Mouse (Mus musculus): ENCODE measurements around the gene Syngr2. TPM values are rescaled to one million over a fixed set of nuclear protein-coding genes. Genes with fewer than 3 reads are reported as not detected.

Syngr2 gene
- polyA plus RNA-seq, 1 experiment from 2014 or later, result 78.7 TPM

- Histone ChIP-seq H3K27me3 (ENCODE audit: control insufficient read depth, insufficient read depth, low read length) (peaks cover 8% of the 10 kb centered on the region), H3K9ac (ENCODE audit: low read depth, low read length) (no peak overlapping the region), H3K27ac (ENCODE audit: low read depth, low read length) (no peak overlapping the region), H3K9me3 (replicated peaks; ENCODE audit: control insufficient read depth, low read length) (no peaks in the 10 kb centered on the region), H3K4me2 (no peak overlapping the region), H3K36me3 (ENCODE audit: control insufficient read depth, insufficient read depth, low read length) (peaks cover 11% of the 10 kb centered on the region), H3K4me1 (ENCODE audit: control insufficient read depth, insufficient read depth, low read length) (peaks cover 37% of the 10 kb centered on the region), H3K4me3 (ENCODE audit: low read depth, low read length) (no peak overlapping the region)
- ATAC-seq (replicated peaks; ENCODE audit: insufficient number of reproducible peaks, low FRiP score, low TSS enrichment), result no peak
- WGBS (ENCODE audit: insufficient replicate concordance), result 87% methylated on average over 11 of the region's 11 CpGs
Observed at GRCm38 (mm10) chr11:117778031-117778430, 31.4 kb upstream of the Syngr2 start.

GRCm38 (mm10) chr11:117778851-117779433 is 30.5 kb upstream of the Syngr2 start:
- Histone ChIP-seq H3K4me1 (ENCODE audit: control insufficient read depth, insufficient read depth, low read length) (peaks cover 46% of the 10 kb centered on the region), H3K36me3 (ENCODE audit: control insufficient read depth, insufficient read depth, low read length) (peaks cover 11% of the 10 kb centered on the region), H3K27ac (ENCODE audit: low read depth, low read length) (peak overlapping the region; percentile 96), H3K9me3 (replicated peaks; ENCODE audit: control insufficient read depth, low read length) (no peaks in the 10 kb centered on the region), H3K27me3 (ENCODE audit: control insufficient read depth, insufficient read depth, low read length) (peaks cover 17% of the 10 kb centered on the region), H3K4me3 (ENCODE audit: low read depth, low read length) (peak overlapping the region; percentile 52), H3K4me2 (peak overlapping the region; percentile 99), H3K9ac (ENCODE audit: low read depth, low read length) (peak overlapping the region; percentile 74)
- WGBS (ENCODE audit: insufficient replicate concordance), result 47% methylated on average over 12 of the region's 12 CpGs
- ATAC-seq (replicated peaks; ENCODE audit: insufficient number of reproducible peaks, low FRiP score, low TSS enrichment), result no peak

- Histone ChIP-seq H3K36me3 (ENCODE audit: control insufficient read depth, insufficient read depth, low read length) (peaks cover 11% of the 10 kb centered on the region), H3K27me3 (ENCODE audit: control insufficient read depth, insufficient read depth, low read length) (peaks cover 17% of the 10 kb centered on the region), H3K4me3 (ENCODE audit: low read depth, low read length) (peak overlapping the region; percentile 52), H3K9me3 (replicated peaks; ENCODE audit: control insufficient read depth, low read length) (no peaks in the 10 kb centered on the region), H3K9ac (ENCODE audit: low read depth, low read length) (peak overlapping the region; percentile 74), H3K27ac (ENCODE audit: low read depth, low read length) (peak overlapping the region; percentile 96), H3K4me1 (ENCODE audit: control insufficient read depth, insufficient read depth, low read length) (peaks cover 46% of the 10 kb centered on the region), H3K4me2 (peak overlapping the region; percentile 99)
- ATAC-seq (replicated peaks; ENCODE audit: insufficient number of reproducible peaks, low FRiP score, low TSS enrichment), result no peak
- 3% methylated on average over 38 of the region's 38 CpGs for WGBS (ENCODE audit: insufficient replicate concordance)
Observed at GRCm38 (mm10) chr11:117779434-117780198, 29.9 kb upstream of the Syngr2 start.

- H3K27ac ChIP-seq (ENCODE audit: low read depth, low read length), result peak overlapping the region; percentile 96
- H3K4me1 ChIP-seq (ENCODE audit: control insufficient read depth, insufficient read depth, low read length), result peaks cover 46% of the 10 kb centered on the region
- peaks cover 17% of the 10 kb centered on the region for H3K27me3 ChIP-seq (ENCODE audit: control insufficient read depth, insufficient read depth, low read length)
- H3K9ac ChIP-seq (ENCODE audit: low read depth, low read length), result peak overlapping the region; percentile 74
- H3K4me2 ChIP-seq, result peak overlapping the region; percentile 99
- peaks cover 11% of the 10 kb centered on the region for H3K36me3 ChIP-seq (ENCODE audit: control insufficient read depth, insufficient read depth, low read length)
- H3K9me3 ChIP-seq (replicated peaks; ENCODE audit: control insufficient read depth, low read length), result no peaks in the 10 kb centered on the region
- WGBS (ENCODE audit: insufficient replicate concordance), result 0% methylated on average over 17 of the region's 17 CpGs
- 0 out of 2 replicates have a peak, but pooled peaks have one; percentile 0 for ATAC-seq (replicated peaks; ENCODE audit: insufficient number of reproducible peaks, low FRiP score, low TSS enrichment)
- H3K4me3 ChIP-seq (ENCODE audit: low read depth, low read length), result peak overlapping the region; percentile 52
Observed at GRCm38 (mm10) chr11:117780199-117780515, 29.3 kb upstream of the Syngr2 start.

- Histone ChIP-seq H3K36me3 (ENCODE audit: control insufficient read depth, insufficient read depth, low read length) (peaks cover 9% of the 10 kb centered on the region), H3K4me1 (ENCODE audit: control insufficient read depth, insufficient read depth, low read length) (peaks cover 46% of the 10 kb centered on the region)
- peak; percentile 73 for ATAC-seq (replicated peaks; ENCODE audit: insufficient number of reproducible peaks, low FRiP score, low TSS enrichment)
Observed at GRCm38 (mm10) chr11:117780582-117781111, 28.8 kb upstream of the Syngr2 start.

GRCm38 (mm10) chr11:117781199-117781821 is 28.2 kb upstream of the Syngr2 start:
- H3K9ac ChIP-seq (ENCODE audit: low read depth, low read length), result peak overlapping the region; percentile 74
- H3K4me1 ChIP-seq (ENCODE audit: control insufficient read depth, insufficient read depth, low read length), result peaks cover 46% of the 10 kb centered on the region
- no peaks in the 10 kb centered on the region for H3K9me3 ChIP-seq (replicated peaks; ENCODE audit: control insufficient read depth, low read length)
- peak overlapping the region; percentile 99 for H3K4me2 ChIP-seq
- ATAC-seq (replicated peaks; ENCODE audit: insufficient number of reproducible peaks, low FRiP score, low TSS enrichment), result no peak; the same call in 1 of the 2 replicates
- peak overlapping the region; percentile 52 for H3K4me3 ChIP-seq (ENCODE audit: low read depth, low read length)
- H3K27ac ChIP-seq (ENCODE audit: low read depth, low read length), result peak overlapping the region; percentile 96
- H3K36me3 ChIP-seq (ENCODE audit: control insufficient read depth, insufficient read depth, low read length), result peaks cover 3% of the 10 kb centered on the region; the same call in 1 of the 2 replicates
- peaks cover 17% of the 10 kb centered on the region for H3K27me3 ChIP-seq (ENCODE audit: control insufficient read depth, insufficient read depth, low read length)
- WGBS (ENCODE audit: insufficient replicate concordance), result 8% methylated on average over 18 of the region's 18 CpGs

More at GRCm38 (mm10) chr11:117780582-117781111, 28.8 kb upstream of the Syngr2 start:
- peak overlapping the region; percentile 52 for H3K4me3 ChIP-seq (ENCODE audit: low read depth, low read length)
- under 1% methylated on average over 19 of the region's 19 CpGs for WGBS (ENCODE audit: insufficient replicate concordance)
- peak overlapping the region; percentile 74 for H3K9ac ChIP-seq (ENCODE audit: low read depth, low read length)
- H3K4me2 ChIP-seq, result peak overlapping the region; percentile 99
- no peaks in the 10 kb centered on the region for H3K9me3 ChIP-seq (replicated peaks; ENCODE audit: control insufficient read depth, low read length)
- peak overlapping the region; percentile 96 for H3K27ac ChIP-seq (ENCODE audit: low read depth, low read length)
- peaks cover 17% of the 10 kb centered on the region for H3K27me3 ChIP-seq (ENCODE audit: control insufficient read depth, insufficient read depth, low read length)

GRCm38 (mm10) chr11:117781993-117782704 is 27.3 kb upstream of the Syngr2 start, which contains the start of the genes Tmc8 and Tmc6:
TSS of gene Tmc8 (plus strand) at chr11:117782076.
TSS of gene Tmc6 (minus strand) at chr11:117782198.
- H3K36me3 ChIP-seq (ENCODE audit: control insufficient read depth, insufficient read depth, low read length), result no peaks in the 10 kb centered on the region
- peak within 1 kb of the TSS; percentile 96 for H3K27ac ChIP-seq (ENCODE audit: low read depth, low read length)
- 25% methylated on average over 24 of the region's 24 CpGs for WGBS (ENCODE audit: insufficient replicate concordance)
- peak within 1 kb of the TSS; percentile 74 for H3K9ac ChIP-seq (ENCODE audit: low read depth, low read length)
- peak; percentile 55 for ATAC-seq (replicated peaks; ENCODE audit: insufficient number of reproducible peaks, low FRiP score, low TSS enrichment)
- H3K9me3 ChIP-seq (replicated peaks; ENCODE audit: control insufficient read depth, low read length), result no peaks in the 10 kb centered on the region
- H3K4me2 ChIP-seq, result peak within 1 kb of the TSS; percentile 99
- H3K4me3 ChIP-seq (ENCODE audit: low read depth, low read length), result peak within 1 kb of the TSS; percentile 52
- H3K4me1 ChIP-seq (ENCODE audit: control insufficient read depth, insufficient read depth, low read length), result peaks cover 46% of the 10 kb centered on the region
- peaks cover 17% of the 10 kb centered on the region for H3K27me3 ChIP-seq (ENCODE audit: control insufficient read depth, insufficient read depth, low read length)

GRCm38 (mm10) chr11:117782705-117783034 is 26.8 kb upstream of the Syngr2 start:
- no peaks in the 10 kb centered on the region for H3K9me3 ChIP-seq (replicated peaks; ENCODE audit: control insufficient read depth, low read length)
- H3K36me3 ChIP-seq (ENCODE audit: control insufficient read depth, insufficient read depth, low read length), result no peaks in the 10 kb centered on the region
- H3K9ac ChIP-seq (ENCODE audit: low read depth, low read length), result peak overlapping the region; percentile 74
- H3K27ac ChIP-seq (ENCODE audit: low read depth, low read length), result peak overlapping the region; percentile 96
- peaks cover 17% of the 10 kb centered on the region for H3K27me3 ChIP-seq (ENCODE audit: control insufficient read depth, insufficient read depth, low read length)
- ATAC-seq (replicated peaks; ENCODE audit: insufficient number of reproducible peaks, low FRiP score, low TSS enrichment), result no peak
- peak overlapping the region; percentile 99 for H3K4me2 ChIP-seq
- 35% methylated on average over 9 of the region's 9 CpGs for WGBS (ENCODE audit: insufficient replicate concordance)
- H3K4me1 ChIP-seq (ENCODE audit: control insufficient read depth, insufficient read depth, low read length), result peaks cover 46% of the 10 kb centered on the region
- H3K4me3 ChIP-seq (ENCODE audit: low read depth, low read length), result peak overlapping the region; percentile 52
